Mouse (Mus musculus): ENCODE results near the gene Lrg1. TPM values are rescaled to one million over a fixed set of nuclear protein-coding genes. Genes with fewer than 3 reads are reported as not detected.
A peak's percentile ranks its signal among the peaks of the same experiment; 100 is the strongest.

The Lrg1 gene
- not detected in 2 replicates for polyA plus RNA-seq (2012; ENCODE audit: insufficient read depth, insufficient read length, missing spikeins)

- Histone ChIP-seq H3K27ac (ENCODE audit: insufficient read depth, low read depth, low read length) (no peak within 1 kb of the TSS), H3K4me3 (ENCODE audit: insufficient read depth, low read length) (no peak within 1 kb of the TSS), H3K4me1 (ENCODE audit: control insufficient read depth, insufficient read depth, low read length) (peaks cover 4% of the 10 kb centered on the region)
- TF ChIP-seq CTCF (IDR thresholded peaks at IDR 0.05; ENCODE audit: low read depth, low read length): no peak
- no peak for TF ChIP-seq POLR2A (IDR thresholded peaks at IDR 0.05; ENCODE audit: borderline replicate concordance, low read depth, low read length)
Measured at GRCm38 (mm10) chr17:56121826-56122225, at the start of gene Lrg1. Lrg1 (minus strand) TSS chr17:56122001.

- TF ChIP-seq CTCF (IDR thresholded peaks at IDR 0.05; ENCODE audit: low read depth, low read length): no peak
- 0 out of 2 replicates have a peak, but pooled peaks cover 4% of the 10 kb centered on the region for H3K4me1 ChIP-seq (ENCODE audit: control insufficient read depth, insufficient read depth, low read length)
- no peak overlapping the region for H3K4me3 ChIP-seq (ENCODE audit: insufficient read depth, low read length)
- no peak overlapping the region for H3K27ac ChIP-seq (ENCODE audit: insufficient read depth, low read depth, low read length)
Measured at GRCm38 (mm10) chr17:56171456-56171855, 49.7 kb upstream of the Lrg1 start.

- Histone ChIP-seq H3K4me3 (ENCODE audit: insufficient read depth, low read length) (no peak overlapping the region), H3K27ac (ENCODE audit: insufficient read depth, low read depth, low read length) (no peak overlapping the region), H3K4me1 (ENCODE audit: control insufficient read depth, insufficient read depth, low read length) (0 out of 2 replicates have a peak, but pooled peaks cover 4% of the 10 kb centered on the region)
- no peak for TF ChIP-seq POLR2A (IDR thresholded peaks at IDR 0.05; ENCODE audit: borderline replicate concordance, low read depth, low read length)
- TF ChIP-seq CTCF (IDR thresholded peaks at IDR 0.05; ENCODE audit: low read depth, low read length): no peak
Measured at GRCm38 (mm10) chr17:56170636-56171035, 48.8 kb upstream of the Lrg1 start.

GRCm38 (mm10) chr17:56169830-56170229 lies 48.0 kb upstream of the Lrg1 start:
- Histone ChIP-seq H3K27ac (ENCODE audit: insufficient read depth, low read depth, low read length) (no peak overlapping the region), H3K4me3 (ENCODE audit: insufficient read depth, low read length) (no peak overlapping the region), H3K4me1 (ENCODE audit: control insufficient read depth, insufficient read depth, low read length) (0 out of 2 replicates have a peak, but pooled peaks cover 4% of the 10 kb centered on the region)
- TF ChIP-seq POLR2A (IDR thresholded peaks at IDR 0.05; ENCODE audit: borderline replicate concordance, low read depth, low read length) (no peak), CTCF (IDR thresholded peaks at IDR 0.05; ENCODE audit: low read depth, low read length) (no peak)

- Histone ChIP-seq H3K4me1 (ENCODE audit: control insufficient read depth, insufficient read depth, low read length) (peaks cover 15% of the 10 kb centered on the region), H3K27ac (ENCODE audit: insufficient read depth, low read depth, low read length) (no peak overlapping the region), H3K4me3 (ENCODE audit: insufficient read depth, low read length) (no peak overlapping the region)
- TF ChIP-seq POLR2A (IDR thresholded peaks at IDR 0.05; ENCODE audit: borderline replicate concordance, low read depth, low read length) (no peak), CTCF (IDR thresholded peaks at IDR 0.05; ENCODE audit: low read depth, low read length) (no peak)
Measured at GRCm38 (mm10) chr17:56165671-56166070, 43.9 kb upstream of the Lrg1 start.

- no peak for TF ChIP-seq CTCF (IDR thresholded peaks at IDR 0.05; ENCODE audit: low read depth, low read length)
- TF ChIP-seq POLR2A (IDR thresholded peaks at IDR 0.05; ENCODE audit: borderline replicate concordance, low read depth, low read length): no peak
- Histone ChIP-seq H3K4me1 (ENCODE audit: control insufficient read depth, insufficient read depth, low read length) (peaks cover 11% of the 10 kb centered on the region), H3K27ac (ENCODE audit: insufficient read depth, low read depth, low read length) (no peak overlapping the region), H3K4me3 (ENCODE audit: insufficient read depth, low read length) (no peak overlapping the region)
Measured at GRCm38 (mm10) chr17:56164510-56164909, 42.7 kb upstream of the Lrg1 start.

- Histone ChIP-seq H3K27ac (ENCODE audit: insufficient read depth, low read depth, low read length) (no peak overlapping the region), H3K4me1 (ENCODE audit: control insufficient read depth, insufficient read depth, low read length) (peaks cover 11% of the 10 kb centered on the region), H3K4me3 (ENCODE audit: insufficient read depth, low read length) (no peak overlapping the region)
- TF ChIP-seq CTCF (IDR thresholded peaks at IDR 0.05; ENCODE audit: low read depth, low read length) (no peak), POLR2A (IDR thresholded peaks at IDR 0.05; ENCODE audit: borderline replicate concordance, low read depth, low read length) (no peak)
Measured at GRCm38 (mm10) chr17:56163523-56164102, 41.8 kb upstream of the Lrg1 start.

GRCm38 (mm10) chr17:56162231-56162774 lies 40.5 kb upstream of the Lrg1 start, which contains the start of gene Tnfaip8l1:
Tnfaip8l1 (plus strand) TSS chr17:56162477.
- peaks cover 11% of the 10 kb centered on the region for H3K4me1 ChIP-seq (ENCODE audit: control insufficient read depth, insufficient read depth, low read length)
- H3K27ac ChIP-seq (ENCODE audit: insufficient read depth, low read depth, low read length): no peak within 1 kb of the TSS
- peak within 1 kb of the TSS; percentile 54 for H3K4me3 ChIP-seq (ENCODE audit: insufficient read depth, low read length)
- TF ChIP-seq CTCF (IDR thresholded peaks at IDR 0.05; ENCODE audit: low read depth, low read length) (no peak), POLR2A (IDR thresholded peaks at IDR 0.05; ENCODE audit: borderline replicate concordance, low read depth, low read length) (no peak)

GRCm38 (mm10) chr17:56159729-56160128 lies 37.9 kb upstream of the Lrg1 start:
- Histone ChIP-seq H3K4me1 (ENCODE audit: control insufficient read depth, insufficient read depth, low read length) (peaks cover 11% of the 10 kb centered on the region), H3K27ac (ENCODE audit: insufficient read depth, low read depth, low read length) (no peak overlapping the region), H3K4me3 (ENCODE audit: insufficient read depth, low read length) (no peak overlapping the region)
- TF ChIP-seq POLR2A (IDR thresholded peaks at IDR 0.05; ENCODE audit: borderline replicate concordance, low read depth, low read length): no peak
- TF ChIP-seq CTCF (IDR thresholded peaks at IDR 0.05; ENCODE audit: low read depth, low read length): peak; percentile 95

GRCm38 (mm10) chr17:56153643-56154042 lies 31.8 kb upstream of the Lrg1 start:
- Histone ChIP-seq H3K4me3 (ENCODE audit: insufficient read depth, low read length) (no peak overlapping the region), H3K27ac (ENCODE audit: insufficient read depth, low read depth, low read length) (no peak overlapping the region), H3K4me1 (ENCODE audit: control insufficient read depth, insufficient read depth, low read length) (peaks cover 7% of the 10 kb centered on the region)
- TF ChIP-seq POLR2A (IDR thresholded peaks at IDR 0.05; ENCODE audit: borderline replicate concordance, low read depth, low read length) (no peak), CTCF (IDR thresholded peaks at IDR 0.05; ENCODE audit: low read depth, low read length) (no peak)

Measured in bone marrow macrophage, adult 2 months (primary cell).